Mouse (Mus musculus) A20 (cell line): ENCODE data around the gene Cd3e.
A peak's percentile ranks its signal among the peaks of the same experiment; 100 is the strongest.

Source experiments
- DNase-seq: peaks from one replicate; pipeline ENCODE4 v3.0.0-alpha.2; 2011; ENCODE audit warnings: low read depth, low spot score

The Cd3e gene

DNA sequence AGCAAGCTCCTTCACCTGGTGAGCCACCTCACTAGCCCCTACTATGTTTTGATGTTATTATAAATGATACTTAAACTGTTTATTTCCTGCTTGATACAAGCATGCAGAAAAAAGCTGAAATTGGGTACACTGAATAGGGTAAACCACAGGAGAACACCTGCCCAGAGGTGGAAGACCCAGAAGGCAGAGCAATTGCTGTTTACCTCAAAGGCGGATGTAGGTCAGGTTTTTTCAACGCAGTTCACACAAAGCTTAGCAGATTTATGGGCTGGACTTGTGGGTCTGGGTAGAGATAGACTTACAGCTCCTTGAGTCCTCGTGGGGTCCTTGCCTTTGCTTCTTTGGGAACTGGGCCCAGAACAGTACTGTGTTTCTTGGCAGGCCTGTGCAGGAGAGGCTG, 6.4 kb upstream of the Cd3e start:
- DNase-seq = no peak

DNA sequence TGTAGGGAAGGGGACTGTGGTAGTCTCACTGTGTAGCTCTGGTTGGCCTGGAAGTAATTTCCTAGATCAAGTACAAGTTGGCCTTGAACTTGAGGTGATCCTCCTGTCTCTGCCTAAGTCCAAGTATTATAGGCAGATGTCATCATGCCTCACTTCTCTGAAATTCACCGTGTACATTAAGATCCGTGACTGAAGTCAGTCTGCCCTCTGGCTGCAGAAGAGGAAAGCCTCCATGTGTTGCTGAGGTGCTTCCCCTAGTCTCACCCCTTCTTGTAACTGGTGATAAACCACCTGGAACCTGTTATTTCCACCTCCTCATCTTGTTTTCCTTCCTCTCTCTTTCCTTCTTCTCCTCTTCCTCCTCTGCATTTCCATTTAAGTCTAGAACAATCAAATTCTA, 5.5 kb upstream of the Cd3e start:
- peak; percentile 28 for DNase-seq

DNA sequence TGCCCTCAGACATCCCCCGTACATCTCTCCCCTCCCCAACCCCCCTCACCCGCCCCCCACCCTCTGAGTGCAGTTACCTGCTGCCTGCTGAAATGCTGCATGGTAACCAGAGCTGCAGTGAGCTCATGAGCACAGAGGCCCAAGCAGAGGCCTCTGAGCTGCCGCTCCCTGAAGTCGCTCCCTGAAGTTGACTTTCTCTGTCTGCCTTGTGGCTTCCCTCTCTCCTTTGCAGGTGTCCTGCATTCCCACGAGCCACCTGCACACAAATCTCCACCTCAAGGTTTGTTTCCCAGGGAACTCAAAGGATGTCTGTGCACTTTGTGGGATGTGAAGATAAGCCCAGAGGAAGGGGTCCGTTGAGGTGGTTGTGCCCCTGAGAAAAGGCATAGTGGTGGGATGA, 1.9 kb upstream of the Cd3e start:
- DNase-seq = no peak

DNA sequence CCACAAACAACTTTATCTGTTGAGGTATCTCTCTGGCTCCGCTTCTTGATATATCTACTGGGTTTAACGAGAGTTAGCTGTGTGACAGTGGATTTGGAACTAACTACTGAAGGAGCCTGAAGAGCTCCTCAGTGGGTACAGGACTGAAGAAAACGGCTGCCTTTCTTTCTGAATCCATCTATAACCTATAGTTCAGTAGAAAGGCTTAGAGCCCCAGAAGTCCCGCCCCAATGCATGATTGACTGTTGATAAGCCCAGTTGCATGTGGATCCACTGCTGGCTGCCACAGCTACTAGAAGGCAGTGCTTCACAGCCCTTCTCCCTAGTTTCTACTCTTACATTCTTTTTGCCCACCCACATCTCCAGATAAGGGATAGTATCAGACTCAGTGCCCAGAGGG, 1.0 kb upstream of the Cd3e start:
- no peak for DNase-seq

DNA sequence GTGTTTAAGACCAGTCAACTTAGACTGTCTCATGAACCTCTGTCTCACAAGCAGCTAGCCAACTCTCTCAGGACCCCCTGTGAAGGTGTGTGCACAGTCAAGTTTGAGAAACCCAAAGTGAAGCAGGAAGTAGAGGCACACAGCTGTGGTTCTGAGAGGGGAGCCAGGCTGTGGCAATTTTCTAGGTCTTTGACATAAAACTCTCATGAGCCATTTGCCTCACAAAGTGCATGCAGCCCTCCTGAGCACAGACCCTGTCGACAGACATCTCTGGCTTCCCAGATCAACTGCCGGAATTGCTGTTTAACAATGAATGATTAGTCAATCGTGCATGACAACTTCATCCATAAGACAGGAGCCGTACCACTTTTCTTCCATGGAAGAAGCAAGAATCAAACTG, 1.1 kb downstream of the Cd3e start:
- DNase-seq = no peak

DNA sequence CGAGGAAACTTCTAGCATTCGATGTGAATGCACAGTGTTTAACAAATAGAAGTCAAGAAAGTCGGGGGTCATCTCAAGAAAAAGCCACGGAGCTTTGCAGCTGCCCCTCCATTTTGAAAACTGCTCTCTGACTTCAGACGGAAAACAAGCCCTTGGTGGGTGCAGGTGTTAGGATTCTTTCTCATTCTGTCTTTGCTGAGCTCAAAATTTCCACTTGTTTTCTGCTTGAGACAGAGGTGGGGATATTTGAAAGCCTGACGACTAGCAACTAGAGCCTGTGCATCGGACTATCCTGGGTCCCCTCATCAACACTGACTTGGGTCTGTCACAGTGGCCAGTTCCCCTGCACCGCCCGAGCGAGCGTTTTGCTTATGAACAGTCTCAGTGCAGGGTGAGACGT, 2.0 kb downstream of the Cd3e start:
- no peak for DNase-seq

DNA sequence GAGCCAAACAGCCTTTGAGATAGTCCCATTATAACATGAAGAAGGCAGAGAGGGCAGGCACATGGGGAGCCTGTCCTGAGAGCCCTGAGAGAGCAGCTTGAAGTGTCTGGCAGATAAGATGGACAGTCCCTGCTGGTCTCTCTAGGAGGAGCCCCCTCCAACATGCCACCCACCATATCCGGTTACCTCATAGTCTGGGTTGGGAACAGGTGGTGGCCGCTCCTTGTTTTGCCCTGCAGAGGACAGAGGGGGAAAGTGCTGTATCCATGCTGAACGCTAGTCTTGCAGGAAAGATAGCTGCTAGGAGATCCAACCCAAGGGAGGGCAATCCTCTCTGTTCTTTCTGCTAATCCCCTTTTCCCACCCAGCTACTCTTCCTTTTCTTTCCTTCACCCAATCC, 9.2 kb downstream of the Cd3e start:
- no peak for DNase-seq

DNA sequence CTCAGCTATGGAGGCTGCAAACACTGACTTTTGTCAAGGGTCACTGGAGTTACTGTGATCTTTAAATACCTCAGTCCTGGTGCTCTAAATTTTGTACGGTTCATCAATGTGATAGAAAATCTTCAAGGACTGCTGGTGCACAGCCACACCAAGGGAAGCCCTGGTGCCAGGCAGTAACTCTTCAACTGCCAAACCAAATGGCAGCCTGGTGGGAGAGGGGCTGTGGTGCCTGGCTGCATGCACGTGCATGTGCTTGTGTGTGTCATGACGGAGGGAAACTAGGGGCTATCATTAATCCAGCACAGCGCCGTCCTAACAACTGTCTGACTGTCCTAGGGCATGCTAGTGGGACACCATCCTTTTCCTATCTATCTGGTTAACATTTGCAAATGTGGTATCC, 9.7 kb downstream of the Cd3e start:
- no peak for DNase-seq

DNA sequence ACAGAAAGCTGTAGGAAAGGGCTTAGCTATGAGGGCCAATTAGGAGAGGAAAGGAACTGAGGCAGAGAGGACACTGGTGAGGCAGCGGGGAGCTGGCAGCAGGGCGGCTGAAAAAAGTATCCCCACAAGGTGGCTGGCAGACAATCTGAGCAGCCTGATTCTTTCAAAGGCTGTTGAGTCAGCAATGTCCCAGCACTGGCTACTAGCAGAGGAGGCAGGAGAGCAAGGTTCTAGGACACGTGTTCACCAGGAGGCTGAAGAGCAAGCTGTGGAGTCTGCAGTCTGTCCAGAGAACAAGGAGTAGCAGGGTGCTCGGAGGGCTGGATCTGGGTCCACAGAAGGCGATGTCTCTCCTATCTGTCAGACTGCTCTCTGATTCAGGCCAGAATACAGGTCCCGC, 10.3 kb downstream of the Cd3e start:
- DNase-seq = no peak

DNA sequence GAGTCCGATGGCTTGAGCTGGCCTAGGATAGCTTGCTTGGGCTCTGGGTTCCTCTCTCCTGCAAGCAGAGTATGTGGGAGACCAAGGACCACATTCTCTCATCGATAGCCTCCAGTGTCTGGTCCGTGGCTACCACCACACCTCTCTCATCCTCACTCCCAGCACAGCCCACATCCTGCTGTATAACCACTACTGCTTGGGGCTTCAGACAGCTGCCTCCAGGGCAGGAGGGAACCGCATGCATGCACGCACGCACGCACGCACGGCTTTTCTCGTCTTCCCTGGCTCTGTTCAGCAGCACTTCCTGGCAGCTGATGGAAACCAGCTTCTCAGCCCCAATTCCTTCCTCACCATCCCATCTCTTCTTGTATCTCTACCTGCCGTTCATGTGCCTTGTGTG, 11.3 kb downstream of the Cd3e start:
- DNase-seq = no peak

DNA sequence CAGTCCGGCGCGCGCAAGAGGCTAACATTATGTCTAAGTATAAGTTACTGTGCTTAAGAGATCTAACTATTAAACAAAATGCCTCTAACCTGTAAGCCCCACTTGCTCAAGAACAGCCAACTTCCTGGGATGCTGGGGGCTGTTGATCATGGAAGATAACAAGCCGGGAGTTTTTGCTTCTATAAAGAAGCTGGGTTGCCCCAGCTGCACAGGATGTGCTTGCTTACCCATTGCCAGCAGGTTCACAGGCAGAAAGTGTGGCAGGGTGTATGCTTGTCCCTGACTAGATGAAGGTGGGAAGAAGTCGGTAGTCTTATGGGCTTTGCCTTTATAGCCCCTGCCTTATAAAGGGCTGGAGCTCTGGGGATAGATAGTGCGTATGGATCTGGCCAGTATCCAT, 12.8 kb downstream of the Cd3e start:
- no peak for DNase-seq

DNA sequence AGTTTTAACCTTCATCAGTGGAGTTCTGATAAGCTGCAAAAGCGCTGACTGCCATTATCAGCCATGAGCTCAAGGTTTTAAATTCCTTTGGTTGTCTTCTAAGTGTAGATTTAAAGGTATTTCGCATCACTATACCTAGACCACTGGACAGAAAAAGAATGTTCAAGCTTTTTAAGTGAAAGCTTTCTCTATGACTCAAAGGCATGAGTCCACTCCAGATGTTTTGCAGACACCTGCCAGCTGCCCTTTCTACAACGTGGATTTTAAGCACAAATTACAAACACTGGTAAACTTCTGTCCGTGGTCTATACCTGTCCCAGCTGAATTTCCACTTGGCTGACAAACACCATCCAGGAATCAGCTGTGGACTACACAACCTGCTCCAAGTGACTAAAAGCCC, 14.5 kb downstream of the Cd3e start:
- no peak for DNase-seq

DNA sequence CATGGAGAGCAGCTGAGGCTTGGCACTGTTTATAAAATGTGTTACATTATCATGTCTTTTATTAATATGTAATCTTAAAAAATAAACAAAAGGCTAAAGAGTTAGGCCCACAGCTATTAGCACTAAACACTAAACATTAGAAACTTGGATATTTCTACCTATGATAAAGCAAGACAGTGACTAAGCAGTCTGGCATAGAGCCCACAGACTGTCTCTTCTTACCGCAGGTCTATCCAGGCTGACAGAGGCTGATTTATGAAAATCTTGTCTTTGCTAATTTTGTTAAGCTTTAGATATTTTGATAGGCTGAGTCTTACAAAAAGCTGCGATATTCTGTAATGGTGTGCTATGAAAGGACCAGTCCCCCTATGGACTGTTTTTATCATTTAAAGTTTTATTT, 16.2 kb downstream of the Cd3e start:
- DNase-seq = no peak

DNA sequence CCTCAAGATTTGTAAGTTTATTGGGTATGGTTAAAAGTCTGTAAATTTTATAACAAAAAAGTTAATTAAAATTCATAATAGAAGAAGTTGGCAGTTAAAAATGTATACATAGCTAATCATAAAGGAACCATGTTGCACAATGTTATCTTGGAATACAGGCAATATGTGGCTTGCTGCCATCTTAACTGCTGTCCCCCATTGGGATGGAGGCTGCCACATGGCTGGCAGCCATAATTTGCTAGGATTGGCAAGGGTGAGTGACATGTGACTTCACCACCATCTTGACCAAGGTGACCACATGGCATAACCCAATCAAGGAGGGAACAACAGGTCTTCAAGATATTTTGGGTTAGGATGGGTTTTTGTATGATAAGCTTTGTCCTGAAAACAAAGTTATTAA, 17.2 kb downstream of the Cd3e start:
- no peak for DNase-seq

DNA sequence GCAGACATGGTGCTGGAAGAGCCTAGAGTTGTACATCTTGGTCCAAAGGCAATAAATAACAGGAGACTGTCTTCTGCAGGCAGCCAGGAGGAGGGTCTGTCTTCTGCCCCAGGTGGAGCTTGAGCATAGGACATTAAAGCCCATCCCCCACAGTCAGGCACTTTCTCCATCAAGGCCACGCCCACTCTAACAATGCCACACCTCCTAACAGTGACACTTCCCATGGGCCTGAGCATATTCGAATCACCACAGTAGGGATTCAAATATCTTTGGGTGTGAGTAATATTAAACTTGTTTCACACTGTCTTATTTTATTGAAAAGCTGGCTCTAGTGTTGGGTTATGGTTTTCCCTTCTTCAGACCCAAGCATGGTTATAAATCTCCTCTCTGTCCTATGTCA, 17.6 kb downstream of the Cd3e start:
- no peak for DNase-seq

DNA sequence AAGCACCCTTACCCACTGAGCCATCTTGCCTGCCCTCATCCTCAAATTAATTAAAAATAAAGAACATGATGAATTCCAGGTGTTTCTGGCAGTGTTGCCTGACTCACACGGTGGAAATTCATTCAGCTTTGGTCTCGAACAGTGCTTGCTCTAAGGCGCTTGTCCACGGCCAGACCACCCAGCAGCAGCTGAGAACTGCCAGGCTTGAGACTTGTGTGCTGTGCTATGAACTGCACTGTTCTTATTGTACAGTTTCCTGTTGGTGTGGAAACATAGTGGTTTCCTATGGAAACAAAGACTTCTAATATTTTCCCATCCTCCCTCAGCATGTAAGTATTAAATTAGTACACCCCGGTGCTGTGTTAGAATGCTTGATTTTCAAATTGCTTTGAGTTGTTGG, 22.5 kb downstream of the Cd3e start:
- DNase-seq = no peak

DNA sequence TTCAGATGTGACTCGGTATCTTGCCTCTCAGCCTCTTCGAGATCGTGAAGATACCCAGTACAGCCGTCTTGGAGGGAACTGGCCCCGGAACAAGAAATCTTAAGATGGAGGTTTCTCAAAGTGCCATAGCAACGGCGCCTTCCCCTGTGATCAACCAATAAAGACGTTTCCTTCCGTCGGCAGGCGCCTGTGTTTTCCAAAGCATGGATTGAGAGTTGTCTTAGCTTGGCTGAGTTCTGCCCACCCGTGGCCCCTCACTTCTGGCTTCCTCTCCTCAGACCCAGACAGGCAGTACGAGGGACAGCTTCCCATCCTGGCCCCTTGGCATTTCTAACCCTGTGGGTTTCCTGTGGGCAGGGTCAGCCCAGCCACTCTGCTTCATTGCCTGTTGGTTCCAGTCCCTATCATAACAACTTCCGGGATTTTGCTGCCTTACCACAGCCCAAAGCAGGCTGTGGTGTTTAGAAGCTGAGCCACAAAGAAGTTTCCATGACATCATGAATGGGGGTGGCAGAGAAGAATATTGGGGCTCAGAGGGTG, 23.1 kb downstream of the Cd3e start:
- DNase-seq = peak; percentile 48

DNA sequence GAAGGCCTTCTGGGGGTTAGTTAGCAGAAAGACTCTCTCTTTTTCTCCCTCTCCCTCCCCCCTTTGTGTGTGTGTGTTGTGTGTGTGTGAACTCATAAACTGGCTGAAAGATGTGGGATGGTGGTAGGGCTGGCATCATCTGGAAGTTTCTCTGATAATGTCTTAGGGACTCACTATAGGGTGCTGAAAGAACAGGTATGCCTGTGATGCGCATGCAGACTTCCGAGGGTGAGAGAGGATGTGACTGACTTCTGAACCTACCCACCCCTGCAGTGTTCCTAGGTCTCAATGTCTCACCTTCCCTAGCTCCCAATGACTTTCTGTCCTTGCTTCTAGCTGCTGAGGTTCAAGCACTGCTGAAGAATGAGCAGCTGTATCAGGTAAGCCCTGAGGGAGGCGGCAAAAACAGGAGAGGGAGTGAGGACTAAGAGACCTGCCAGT, 23.7 kb downstream of the Cd3e start:
- DNase-seq = no peak

DNA sequence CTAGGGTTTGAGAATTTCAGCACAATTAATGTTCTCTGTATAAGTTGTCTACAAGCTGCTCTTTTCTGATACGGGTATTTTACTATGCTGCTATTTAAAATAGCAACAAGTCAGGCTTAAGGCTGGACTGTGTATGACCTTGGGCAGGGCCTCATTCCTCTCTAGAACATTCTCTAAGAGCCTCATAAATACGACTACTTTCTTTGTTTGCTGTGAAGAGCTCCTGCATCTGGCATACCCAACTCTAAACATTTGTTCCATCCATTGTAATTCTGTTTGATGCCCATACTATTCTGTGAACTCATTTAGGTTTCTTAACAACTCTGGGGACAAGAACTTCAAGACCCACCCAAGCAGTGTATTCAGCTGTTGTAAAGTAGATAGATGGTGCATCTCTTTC, 26.4 kb downstream of the Cd3e start:
- no peak for DNase-seq

DNA sequence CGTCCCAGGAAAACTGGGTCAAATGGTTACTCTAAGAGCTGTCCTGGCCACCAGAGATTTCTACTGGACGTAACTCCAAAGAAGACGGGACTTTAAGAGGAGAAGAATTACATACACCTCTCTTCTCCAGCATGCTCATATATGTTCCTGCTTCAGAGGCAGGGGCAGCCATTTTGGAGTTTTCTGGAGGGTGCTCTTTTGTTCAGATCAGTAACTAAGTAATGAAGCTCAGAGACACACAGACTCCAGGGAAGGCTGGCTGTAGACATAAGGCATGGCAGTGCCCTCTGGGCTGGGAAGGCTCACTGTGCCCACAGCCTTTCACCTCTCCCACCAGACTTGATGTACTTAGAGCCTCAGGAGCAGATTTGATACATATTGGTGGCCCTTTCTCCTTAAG, 26.9 kb downstream of the Cd3e start:
- DNase-seq = no peak

DNA sequence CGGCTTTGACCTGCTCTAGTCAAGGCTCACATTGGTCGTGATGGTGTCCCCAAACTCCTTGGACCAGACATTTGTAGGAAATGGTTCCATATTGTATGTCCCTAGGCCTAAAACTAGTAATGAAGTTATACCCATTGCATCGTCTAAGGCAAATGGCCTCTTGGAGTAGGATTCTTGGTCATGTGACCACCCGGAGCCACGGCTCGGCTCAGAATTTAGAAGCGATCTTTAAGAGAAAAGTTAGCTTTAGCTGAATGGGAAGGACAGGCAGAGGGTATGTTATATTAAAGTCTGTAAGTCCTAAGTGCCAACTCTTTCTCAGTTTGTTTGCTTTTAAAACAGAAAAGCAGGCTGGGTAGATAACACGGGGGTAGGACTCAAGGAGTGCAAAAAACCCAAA, 27.3 kb downstream of the Cd3e start:
- DNase-seq = no peak

DNA sequence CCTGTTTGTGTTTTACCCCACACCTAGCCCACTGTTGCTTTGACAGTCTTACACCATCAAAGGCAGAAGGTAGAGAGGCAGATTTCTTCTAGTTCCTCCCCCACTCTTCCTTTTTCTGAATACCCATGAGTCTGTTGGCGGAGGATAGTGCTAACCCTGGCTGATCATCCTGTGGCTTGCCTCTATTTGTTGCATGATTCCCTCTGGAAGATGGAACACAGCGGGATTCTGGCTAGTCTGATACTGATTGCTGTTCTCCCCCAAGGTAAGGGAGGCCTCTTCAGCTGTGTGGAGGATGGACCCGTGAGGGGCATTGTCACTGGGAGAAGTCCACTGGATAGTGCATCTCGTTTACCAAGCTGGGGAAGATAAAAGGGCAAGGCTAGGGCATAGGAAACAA, 27.8 kb downstream of the Cd3e start, which contains the start of gene Cd3d:
Cd3d (plus strand) TSS at position 111 of the 400 bp plus-strand sequence.
- no peak for DNase-seq

DNA sequence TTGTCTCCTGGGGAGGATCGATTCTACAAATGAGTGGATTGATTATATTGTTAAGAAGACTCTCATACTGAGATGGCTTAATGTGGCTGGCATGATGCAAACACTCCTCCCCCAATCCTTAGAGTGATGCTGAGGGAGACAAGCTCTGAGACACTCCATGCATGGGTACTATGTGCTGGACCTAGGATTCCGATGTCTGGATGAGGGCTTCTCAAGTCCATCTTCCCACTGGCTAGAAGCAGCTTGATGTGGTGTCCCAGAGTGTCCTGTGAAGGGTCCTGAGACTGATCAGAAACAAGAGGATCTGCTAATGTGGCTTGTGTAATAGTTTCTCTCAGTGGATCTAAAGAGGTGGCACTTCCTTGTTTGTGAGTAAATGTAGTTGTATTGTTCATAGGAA, 28.3 kb downstream of the Cd3e start:
- DNase-seq = no peak

DNA sequence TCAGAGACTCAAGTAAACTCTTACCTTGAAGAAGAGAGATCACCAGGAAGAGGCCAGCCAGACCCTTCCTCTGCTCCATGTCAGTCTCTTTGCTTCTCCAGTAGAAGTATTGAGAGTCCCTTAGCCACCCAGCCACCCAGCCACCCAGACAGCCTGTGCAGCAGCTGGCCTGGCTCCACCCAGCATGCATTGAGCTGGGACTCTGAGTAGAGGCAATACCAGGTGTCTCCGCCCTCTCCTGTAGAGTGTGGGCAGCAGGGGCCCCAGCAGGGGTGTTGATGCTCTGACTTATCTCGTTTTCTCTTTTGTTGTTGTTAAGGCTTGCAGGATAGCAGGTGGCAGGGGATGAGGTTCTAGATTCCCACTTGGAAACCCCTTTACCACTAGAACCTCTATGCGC, 29.2 kb downstream of the Cd3e start, which contains the start of gene Cd3g:
Cd3g (minus strand) TSS at position 190 of the 400 bp plus-strand sequence.
- DNase-seq = peak; percentile 32
